Mouse (Mus musculus) heart, postnatal 25 days (tissue): Measurements from ENCODE around the gene Zbtb39. TPM values are rescaled to one million over a fixed set of nuclear protein-coding genes. Genes with fewer than 3 reads are reported as not detected.
"Not testable (repeated sequence)": the region's sequence is repeated elsewhere in the genome, so short reads cannot be mapped to it uniquely, and the experiment has no call there.

Source experiments
- DNase-seq: peaks from one replicate; pipeline ENCODE4 v3.0.0; 2022; ENCODE audit warnings: low spot score
- intact Hi-C: fragments of 180-260 bp; cut with DNase I; formaldehyde crosslinking; loops from one replicate; pipeline ENCODE4 v1.15.1; 2025
- total RNA-seq, 2 experiments: library from RNA; stranded (reverse); gene quantifications; 2 replicates each; pipeline ENCODE4 v1.2.3; 2021

Zbtb39 gene
- total RNA-seq, 2 experiments from 2014 or later, result 6.8 to 8.3 TPM

- DNase-seq, result no peak
- intact Hi-C loops, result loop anchor here (5.0 kb wide), 2 partner anchors 39 to 94 kb away; partner anchors contain the start of gene Stat6
These were observed 3.1 kb upstream of the Zbtb39 start for GRCm38 (mm10) chr10:127736266-127736665.

- DNase-seq, result no peak
- intact Hi-C loops, result loop anchor here (1.0 to 5.0 kb wide), 3 partner anchors 40 to 198 kb away; partner anchors contain the start of gene Stat6
These were observed 2.4 kb upstream of the Zbtb39 start for GRCm38 (mm10) chr10:127736916-127737315.

GRCm38 (mm10) chr10:127737552-127737951, 1.8 kb upstream of the Zbtb39 start:
- no peak for DNase-seq
- intact Hi-C loops, result loop anchor here (1.0 to 5.0 kb wide), 3 partner anchors 40 to 198 kb away; partner anchors contain the start of gene Stat6

GRCm38 (mm10) chr10:127738151-127738882, 1.0 kb upstream of the Zbtb39 start:
- no peak for DNase-seq
- intact Hi-C loops, result loop anchor here (5.0 kb wide), 2 partner anchors 41 to 96 kb away; partner anchors contain the start of gene Stat6

GRCm38 (mm10) chr10:127739661-127740161, 373 bp downstream of the Zbtb39 start:
- DNase-seq, result peak; percentile 13

GRCm38 (mm10) chr10:127744661-127745060, 5.3 kb downstream of the Zbtb39 start:
- intact Hi-C loops, result loop anchor here (5.0 kb wide), 1 partner anchor 263 kb away; the partner anchor contains the start of gene Hsd17b6
- no peak for DNase-seq

More at GRCm38 (mm10) chr10:127739661-127740161, 373 bp downstream of the Zbtb39 start:
- intact Hi-C loops, result loop anchor here (5.0 kb wide), 3 partner anchors 42 to 268 kb away; partner anchors contain the start of genes Hsd17b6 and Stat6

- DNase-seq, result no peak
- intact Hi-C loops, result no loop called here
These were observed 6.5 kb downstream of the Zbtb39 start for GRCm38 (mm10) chr10:127745886-127746285.

GRCm38 (mm10) chr10:127747254-127747653, 7.9 kb downstream of the Zbtb39 start:
- DNase-seq, result no peak
- intact Hi-C loops, result no loop called here

- DNase-seq, result peak; percentile 40
- intact Hi-C loops, result no loop called here
These were observed 9.7 kb downstream of the Zbtb39 start for GRCm38 (mm10) chr10:127748847-127749612.

- intact Hi-C loops, result no loop called here
- no peak for DNase-seq
These were observed 10.9 kb downstream of the Zbtb39 start for GRCm38 (mm10) chr10:127750136-127750777.

- intact Hi-C loops, result no loop called here
- DNase-seq, result peak; percentile 20
These were observed 12.2 kb downstream of the Zbtb39 start, which contains the start of gene Gpr182 for GRCm38 (mm10) chr10:127751548-127751947. Gene Gpr182, minus strand, starts transcription at chr10:127751732.

- intact Hi-C loops, result no loop called here
- no peak for DNase-seq
These were observed 15.3 kb downstream of the Zbtb39 start for GRCm38 (mm10) chr10:127754566-127755166.

- intact Hi-C loops, result no loop called here
- DNase-seq, result no peak
These were observed 15.9 kb downstream of the Zbtb39 start for GRCm38 (mm10) chr10:127755246-127755645.

- no peak for DNase-seq
- intact Hi-C loops, result no loop called here
These were observed 16.6 kb downstream of the Zbtb39 start for GRCm38 (mm10) chr10:127755770-127756468.

- intact Hi-C loops, result no loop called here
- DNase-seq, result no peak
These were observed 20.1 kb downstream of the Zbtb39 start, which contains the start of the genes Rdh1 and Rdh16f1 for GRCm38 (mm10) chr10:127759181-127760110. Gene Rdh1, plus strand, starts transcription at chr10:127759721. Gene Rdh16f1, plus strand, starts transcription at chr10:127759787.

GRCm38 (mm10) chr10:127762926-127763325, 23.6 kb downstream of the Zbtb39 start:
- intact Hi-C loops, result not testable (repeated sequence)

GRCm38 (mm10) chr10:127763914-127764680, 24.8 kb downstream of the Zbtb39 start:
- intact Hi-C loops, result no loop called here
- no peak for DNase-seq

More at GRCm38 (mm10) chr10:127762926-127763325, 23.6 kb downstream of the Zbtb39 start:
- DNase-seq, result not testable (repeated sequence)
